Mouse (Mus musculus): ENCODE data around the gene Nploc4.
A peak's percentile ranks its signal among the peaks of the same experiment; 100 is the strongest.

Gene Nploc4

DNA sequence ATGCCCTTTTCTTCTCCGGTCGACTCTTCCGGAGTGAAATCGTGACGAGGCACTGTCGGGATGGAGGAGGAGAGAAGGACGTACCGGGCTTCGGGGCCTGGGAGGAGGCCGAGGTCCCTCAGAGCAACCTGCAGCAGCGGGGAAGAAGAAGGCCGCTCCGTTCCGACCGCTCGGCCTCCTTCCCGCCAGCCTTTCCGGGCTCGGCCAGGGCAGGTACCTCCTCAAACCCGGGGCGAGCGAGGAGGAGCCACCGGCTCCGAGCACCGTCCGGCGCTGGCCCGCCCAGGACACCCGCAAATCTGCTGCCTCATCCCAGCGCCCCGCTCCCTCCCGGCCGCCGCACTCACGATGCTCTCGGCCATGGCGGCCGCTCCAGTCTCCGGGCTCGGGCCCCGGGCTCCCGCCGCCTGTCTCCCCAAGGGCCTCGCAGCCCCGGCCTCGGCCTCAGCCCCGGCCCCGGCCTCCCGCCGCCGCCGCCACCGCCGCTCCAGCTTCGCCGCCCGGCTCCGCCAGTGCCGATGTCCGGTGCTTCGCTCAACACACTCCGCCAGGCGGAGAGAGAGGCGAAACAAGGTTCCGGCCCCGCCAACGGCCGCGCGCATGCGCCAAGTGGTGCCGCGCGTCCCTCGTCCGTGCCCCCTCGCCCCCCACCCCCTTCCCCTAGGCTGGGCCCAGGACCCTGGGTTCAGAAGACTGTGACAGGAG is at the start of gene Nploc4:
Gene Nploc4, minus strand, starts transcription at position 557 of the 705 bp plus-strand sequence.
- peak within 1 kb of the TSS; percentile 97 for H3K4me3 ChIP-seq (replicated peaks; ENCODE audit: low read length)
- H3K4me1 ChIP-seq (replicated peaks; ENCODE audit: low read depth, low read length), result peaks cover 12% of the 10 kb centered on the region
- no peaks in the 10 kb centered on the region for H3K9me3 ChIP-seq (ENCODE audit: low read length)
- peaks cover 35% of the 10 kb centered on the region for H3K36me3 ChIP-seq (ENCODE audit: insufficient read depth, low read length)
- no peak for TF ChIP-seq CTCF (conservative IDR thresholded peaks at IDR 0.05; ENCODE audit: low read length)
- H3K27me3 ChIP-seq (ENCODE audit: insufficient read depth, low read length), result no peaks in the 10 kb centered on the region

DNA sequence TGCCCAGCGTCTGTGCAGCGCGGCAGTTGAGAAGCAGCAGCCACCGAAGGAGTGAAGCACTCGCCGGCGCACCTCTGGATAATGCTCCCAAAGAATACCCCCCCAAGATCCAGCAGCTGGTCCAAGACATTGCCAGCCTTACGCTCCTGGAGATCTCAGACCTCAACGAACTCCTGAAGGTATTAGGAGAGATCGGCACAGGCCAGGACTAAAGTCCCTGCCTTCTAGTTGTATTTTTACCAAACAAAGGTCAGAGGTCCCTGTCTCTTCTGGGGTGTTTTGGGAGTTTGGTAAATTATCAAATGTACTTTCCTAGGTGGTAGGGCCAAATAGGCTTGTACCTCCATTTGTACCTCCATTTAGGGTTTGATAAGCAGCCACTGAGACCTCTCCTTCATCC is 47.7 kb upstream of the Nploc4 start:
- H3K9me3 ChIP-seq (ENCODE audit: low read length), result no peaks in the 10 kb centered on the region
- peak overlapping the region; percentile 99 for H3K4me3 ChIP-seq (replicated peaks; ENCODE audit: low read length)
- peaks cover 84% of the 10 kb centered on the region for H3K36me3 ChIP-seq (ENCODE audit: insufficient read depth, low read length)
- TF ChIP-seq CTCF (conservative IDR thresholded peaks at IDR 0.05; ENCODE audit: low read length) (no peak), NANOG (IDR thresholded peaks at IDR 0.05; ENCODE audit: borderline replicate concordance, low read length) (no peak), POU5F1 (IDR thresholded peaks at IDR 0.05; ENCODE audit: borderline replicate concordance, low read length) (no peak)
- peaks cover 69% of the 10 kb centered on the region for H3K4me1 ChIP-seq (replicated peaks; ENCODE audit: low read depth, low read length)
- no peaks in the 10 kb centered on the region for H3K27me3 ChIP-seq (ENCODE audit: insufficient read depth, low read length)

DNA sequence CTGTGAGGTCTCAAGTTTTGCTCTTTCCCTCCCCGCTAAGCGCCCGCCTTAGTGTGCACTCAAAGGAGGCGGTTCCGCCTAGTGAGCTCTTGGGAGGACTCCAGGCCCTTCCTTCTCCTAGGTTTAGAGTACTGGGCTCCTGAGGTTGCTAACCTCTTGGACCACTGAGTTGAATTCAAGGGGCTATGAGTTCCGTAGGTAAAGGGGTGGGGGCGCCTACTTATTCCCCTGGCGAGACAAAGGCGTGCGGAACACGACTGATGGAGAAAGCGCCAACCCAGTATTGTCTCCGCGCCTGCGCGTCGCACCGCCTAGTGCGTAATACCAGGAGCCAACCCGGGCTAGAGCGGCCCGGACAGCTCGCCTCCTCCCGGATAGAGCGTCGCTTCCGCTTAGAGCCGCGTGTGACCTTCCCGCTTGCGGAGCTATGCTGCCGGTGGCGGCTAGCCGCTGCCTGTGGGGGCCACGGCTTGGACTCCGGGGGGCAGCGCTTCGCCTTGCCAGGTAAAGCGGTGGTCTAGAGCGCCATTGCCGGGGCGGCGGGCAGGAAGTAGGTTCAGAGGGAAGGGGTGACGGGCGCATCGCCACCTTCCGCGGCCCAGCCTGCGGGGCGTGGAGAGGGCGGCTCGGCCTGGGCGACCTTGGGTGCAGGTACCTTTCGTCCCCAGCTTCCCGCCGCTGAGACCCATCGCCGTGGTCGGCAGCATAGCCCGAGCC is 46.9 kb upstream of the Nploc4 start, which contains the start of gene Mrpl12:
Gene Mrpl12, plus strand, starts transcription at position 349 of the 717 bp plus-strand sequence.
- H3K9me3 ChIP-seq (ENCODE audit: low read length), result no peaks in the 10 kb centered on the region
- H3K36me3 ChIP-seq (ENCODE audit: insufficient read depth, low read length), result peaks cover 83% of the 10 kb centered on the region
- TF ChIP-seq NANOG (IDR thresholded peaks at IDR 0.05; ENCODE audit: borderline replicate concordance, low read length), result no peak
- no peak for TF ChIP-seq POU5F1 (IDR thresholded peaks at IDR 0.05; ENCODE audit: borderline replicate concordance, low read length)
- no peak for TF ChIP-seq CTCF (conservative IDR thresholded peaks at IDR 0.05; ENCODE audit: low read length)
- H3K27me3 ChIP-seq (ENCODE audit: insufficient read depth, low read length), result no peaks in the 10 kb centered on the region
- H3K4me3 ChIP-seq (replicated peaks; ENCODE audit: low read length), result peak within 1 kb of the TSS; percentile 99
- peaks cover 62% of the 10 kb centered on the region for H3K4me1 ChIP-seq (replicated peaks; ENCODE audit: low read depth, low read length)

GRCm38 (mm10) chr11:120483448-120483934 is 46.0 kb upstream of the Nploc4 start:
- Histone ChIP-seq H3K4me3 (replicated peaks; ENCODE audit: low read length) (peak overlapping the region; percentile 99), H3K9me3 (ENCODE audit: low read length) (no peaks in the 10 kb centered on the region), H3K27me3 (ENCODE audit: insufficient read depth, low read length) (no peaks in the 10 kb centered on the region), H3K4me1 (replicated peaks; ENCODE audit: low read depth, low read length) (peaks cover 57% of the 10 kb centered on the region), H3K36me3 (ENCODE audit: insufficient read depth, low read length) (peaks cover 83% of the 10 kb centered on the region)
- no peak for TF ChIP-seq POU5F1 (IDR thresholded peaks at IDR 0.05; ENCODE audit: borderline replicate concordance, low read length)

DNA sequence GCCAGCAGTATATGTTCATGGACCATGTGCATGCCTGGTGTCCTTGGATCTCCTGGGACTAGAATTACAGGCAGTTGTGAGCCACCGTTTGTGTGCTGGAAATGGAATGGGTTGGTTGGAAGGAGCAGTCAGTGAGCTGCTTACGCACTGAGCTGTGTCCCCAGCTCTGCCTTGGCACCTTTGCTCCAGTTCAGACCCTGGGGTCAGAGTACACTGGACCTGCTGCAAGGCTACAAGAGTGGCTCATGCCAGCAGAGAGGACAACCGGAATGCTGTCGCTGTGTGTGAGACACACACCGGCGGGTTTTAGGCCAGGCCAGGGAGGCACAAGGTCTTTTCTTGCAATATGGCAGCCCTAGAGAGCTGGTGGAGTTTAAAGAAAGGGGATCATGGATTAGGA is 34.5 kb upstream of the Nploc4 start:
- Histone ChIP-seq H3K9me3 (ENCODE audit: low read length) (no peaks in the 10 kb centered on the region), H3K36me3 (ENCODE audit: insufficient read depth, low read length) (peaks cover 80% of the 10 kb centered on the region), H3K27me3 (ENCODE audit: insufficient read depth, low read length) (no peaks in the 10 kb centered on the region), H3K4me1 (replicated peaks; ENCODE audit: low read depth, low read length) (peaks cover 26% of the 10 kb centered on the region), H3K4me3 (replicated peaks; ENCODE audit: low read length) (no peak overlapping the region)
- TF ChIP-seq POU5F1 (IDR thresholded peaks at IDR 0.05; ENCODE audit: borderline replicate concordance, low read length), result no peak
- no peak for TF ChIP-seq CTCF (conservative IDR thresholded peaks at IDR 0.05; ENCODE audit: low read length)
- no peak for TF ChIP-seq NANOG (IDR thresholded peaks at IDR 0.05; ENCODE audit: borderline replicate concordance, low read length)

- Histone ChIP-seq H3K4me1 (replicated peaks; ENCODE audit: low read depth, low read length) (peaks cover 24% of the 10 kb centered on the region), H3K27me3 (ENCODE audit: insufficient read depth, low read length) (no peaks in the 10 kb centered on the region), H3K36me3 (ENCODE audit: insufficient read depth, low read length) (peaks cover 78% of the 10 kb centered on the region), H3K4me3 (replicated peaks; ENCODE audit: low read length) (peak overlapping the region; percentile 99), H3K9me3 (ENCODE audit: low read length) (no peaks in the 10 kb centered on the region)
- TF ChIP-seq NANOG (IDR thresholded peaks at IDR 0.05; ENCODE audit: borderline replicate concordance, low read length), result no peak
- TF ChIP-seq POU5F1 (IDR thresholded peaks at IDR 0.05; ENCODE audit: borderline replicate concordance, low read length), result no peak
- TF ChIP-seq CTCF (conservative IDR thresholded peaks at IDR 0.05; ENCODE audit: low read length), result no peak
Measured at GRCm38 (mm10) chr11:120467736-120468092, 30.2 kb upstream of the Nploc4 start.

DNA sequence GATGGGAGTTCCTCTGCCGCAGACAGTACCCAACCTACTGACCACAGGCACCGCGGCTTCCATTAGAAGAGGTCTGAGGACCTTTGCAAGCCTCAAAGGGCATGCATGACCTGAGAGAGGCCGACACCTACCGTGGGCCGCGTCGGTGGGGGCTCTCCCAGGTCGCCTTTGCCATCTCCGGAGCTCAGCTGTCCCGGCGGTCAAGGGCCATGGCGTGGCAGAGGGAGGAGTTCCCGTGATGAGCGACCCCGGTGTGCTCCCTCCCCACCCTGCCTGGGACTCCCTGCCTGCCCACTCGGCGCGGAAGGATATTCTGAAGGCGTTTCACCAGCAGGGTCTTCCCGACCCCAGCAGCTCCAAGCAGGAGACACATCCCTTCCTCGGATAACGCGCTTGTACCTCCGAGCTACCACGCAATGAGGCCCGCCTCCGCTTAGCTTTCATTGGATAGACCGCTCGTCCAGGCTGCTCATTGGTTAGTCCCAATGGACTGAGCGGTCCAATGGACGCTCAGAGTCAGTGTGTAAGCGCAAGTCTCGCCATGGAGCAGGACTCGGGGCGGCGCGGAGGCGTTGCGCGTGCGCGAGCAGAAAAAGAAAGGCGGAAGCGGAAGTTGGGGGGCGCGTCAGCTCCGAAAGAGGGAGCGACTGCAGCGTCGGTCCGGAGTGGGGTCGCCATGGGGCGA is 29.7 kb upstream of the Nploc4 start, which contains the start of gene Arl16:
Gene Arl16, minus strand, starts transcription at position 557 of the 685 bp plus-strand sequence.
- Histone ChIP-seq H3K36me3 (ENCODE audit: insufficient read depth, low read length) (peaks cover 78% of the 10 kb centered on the region), H3K4me1 (replicated peaks; ENCODE audit: low read depth, low read length) (peaks cover 26% of the 10 kb centered on the region)
- TF ChIP-seq CTCF (conservative IDR thresholded peaks at IDR 0.05; ENCODE audit: low read length) (no peak), POU5F1 (IDR thresholded peaks at IDR 0.05; ENCODE audit: borderline replicate concordance, low read length) (no peak), NANOG (IDR thresholded peaks at IDR 0.05; ENCODE audit: borderline replicate concordance, low read length) (no peak)

GRCm38 (mm10) chr11:120465521-120465920 is 28.0 kb upstream of the Nploc4 start:
- Histone ChIP-seq H3K9me3 (ENCODE audit: low read length) (no peaks in the 10 kb centered on the region), H3K4me3 (replicated peaks; ENCODE audit: low read length) (no peak overlapping the region), H3K27me3 (ENCODE audit: insufficient read depth, low read length) (no peaks in the 10 kb centered on the region), H3K36me3 (ENCODE audit: insufficient read depth, low read length) (peaks cover 78% of the 10 kb centered on the region), H3K4me1 (replicated peaks; ENCODE audit: low read depth, low read length) (peaks cover 36% of the 10 kb centered on the region)
- TF ChIP-seq POU5F1 (IDR thresholded peaks at IDR 0.05; ENCODE audit: borderline replicate concordance, low read length), result no peak
- TF ChIP-seq CTCF (conservative IDR thresholded peaks at IDR 0.05; ENCODE audit: low read length), result no peak
- TF ChIP-seq NANOG (IDR thresholded peaks at IDR 0.05; ENCODE audit: borderline replicate concordance, low read length), result no peak

More for the DNA sequence above, 29.7 kb upstream of the Nploc4 start, which contains the start of gene Arl16:
- Histone ChIP-seq H3K9me3 (ENCODE audit: low read length) (no peaks in the 10 kb centered on the region), H3K4me3 (replicated peaks; ENCODE audit: low read length) (peak within 1 kb of the TSS; percentile 99), H3K27me3 (ENCODE audit: insufficient read depth, low read length) (no peaks in the 10 kb centered on the region)

Measured in E14TG2a.4 (cell line).